Mouse (Mus musculus) small intestine, adult 2 months (tissue): Measurements from ENCODE around the gene St7l.

Experiments
- CTCF ChIP-seq: fragments of 200-500 bp; IDR thresholded peaks from 2 replicates; pipeline ENCODE4 v1.5.1; 2012; ENCODE audit warnings: low read depth, mild to moderate bottlenecking, control low read depth, inconsistent platforms, low read length, moderate library complexity, mixed read lengths; ENCODE audit not compliant: insufficient replicate concordance, insufficient read length; ENCODE audit errors: extremely low read depth
- POLR2A ChIP-seq: fragments of 200-500 bp; IDR thresholded peaks from 2 replicates; pipeline ENCODE4 v1.6.1; 2012; ENCODE audit warnings: low read depth, mild to moderate bottlenecking, control low read depth, inconsistent platforms, low read length, moderate library complexity

DNA sequence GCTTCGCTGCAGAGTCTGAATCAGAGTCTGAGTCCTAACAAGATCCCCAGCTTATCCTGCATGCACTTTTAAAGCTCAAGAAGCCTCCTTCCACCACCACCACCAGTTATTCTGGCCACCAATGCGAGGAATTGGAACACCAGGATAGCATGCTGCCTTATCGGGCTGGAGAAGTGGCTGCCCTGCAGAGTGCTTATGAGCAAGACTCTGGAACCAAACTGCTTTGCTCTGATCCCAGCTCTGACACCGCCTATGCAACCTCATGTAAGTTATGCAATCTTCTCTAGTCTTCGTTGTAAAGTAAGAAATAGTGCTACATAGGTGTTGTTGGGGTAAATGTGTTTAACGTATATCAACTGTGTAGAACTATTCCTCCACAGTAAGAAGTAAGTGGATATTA lies 65.6 kb downstream of the St7l start:
- TF ChIP-seq CTCF = no peak
- no peak for TF ChIP-seq POLR2A
